Mouse (Mus musculus): ENCODE data around the gene Cys1. TPM values are rescaled to one million over a fixed set of nuclear protein-coding genes. Genes with fewer than 3 reads are reported as not detected.
"Not testable (repeated sequence)": the region's sequence is repeated elsewhere in the genome, so short reads cannot be mapped to it uniquely, and the experiment has no call there.

The Cys1 gene
- total RNA-seq, 1 experiment from 2014 or later: not detected

DNA sequence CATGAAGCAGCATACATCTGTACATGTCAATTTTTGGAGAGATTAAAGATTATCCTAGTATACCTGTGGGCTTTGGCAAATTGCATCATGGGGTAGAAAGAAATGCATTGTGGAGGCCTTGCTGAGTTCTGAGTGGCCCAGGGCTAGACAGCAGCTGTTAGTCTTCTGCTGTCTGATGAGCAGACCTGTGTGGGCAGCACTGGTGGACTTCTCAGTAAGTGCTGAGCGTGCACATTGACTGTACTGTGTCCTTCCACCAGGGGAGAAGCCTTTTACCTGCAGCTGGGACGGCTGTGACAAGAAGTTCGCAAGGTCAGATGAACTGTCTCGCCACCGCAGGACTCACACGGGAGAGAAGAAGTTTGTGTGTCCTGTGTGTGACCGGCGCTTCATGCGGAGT, 21.7 kb downstream of the Cys1 start:
- ATAC-seq (replicated peaks in 1 of 2; ENCODE audit: insufficient read depth in 1 of 2, low FRiP score in 2 of 2, low TSS enrichment in 1 of 2, low read depth in 1 of 2, poor library complexity in 2 of 2, severe bottlenecking in 2 of 2): no peak

DNA sequence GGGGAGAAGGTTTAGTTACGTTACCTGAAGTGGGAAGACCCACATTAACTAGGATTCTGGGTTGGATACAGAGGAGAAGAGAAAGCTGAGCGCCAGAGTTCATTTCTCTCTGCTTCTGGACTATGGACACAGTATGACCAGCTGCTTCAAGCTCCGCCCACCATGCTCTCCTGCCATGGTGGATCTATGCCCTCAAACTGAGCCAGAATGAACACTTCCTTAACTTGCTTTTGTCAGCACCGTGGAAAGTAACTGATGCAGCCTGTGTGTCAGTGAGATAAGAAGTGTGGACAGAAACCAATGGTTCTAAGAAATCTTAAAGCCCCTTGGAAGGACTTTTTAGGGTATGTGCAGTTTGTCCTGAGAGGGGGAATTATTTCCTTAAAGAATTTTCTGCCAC, 22.6 kb downstream of the Cys1 start:
- ATAC-seq (replicated peaks in 1 of 2; ENCODE audit: insufficient read depth in 1 of 2, low FRiP score in 2 of 2, low TSS enrichment in 1 of 2, low read depth in 1 of 2, poor library complexity in 2 of 2, severe bottlenecking in 2 of 2): no peak

DNA sequence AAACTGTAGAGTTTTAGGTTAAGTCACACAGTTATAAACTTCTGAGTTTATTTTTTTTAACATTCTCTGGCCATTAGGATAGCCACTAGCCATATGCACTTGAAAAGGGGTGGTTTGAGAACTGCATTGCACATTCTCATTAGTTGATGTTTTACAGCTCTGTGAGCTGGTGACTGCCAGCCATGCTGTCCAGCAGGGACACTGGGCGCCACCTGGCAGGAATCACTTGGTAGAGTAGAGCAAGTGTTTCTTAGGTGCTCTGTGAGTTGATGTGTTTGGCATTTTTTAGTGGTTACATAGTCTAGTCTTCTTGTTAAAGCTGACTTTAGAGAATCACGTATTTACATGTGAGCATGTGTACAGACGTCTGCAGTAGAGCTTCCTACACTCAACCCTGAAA, 25.2 kb downstream of the Cys1 start:
- no peak for ATAC-seq (replicated peaks in 1 of 2; ENCODE audit: insufficient read depth in 1 of 2, low FRiP score in 2 of 2, low TSS enrichment in 1 of 2, low read depth in 1 of 2, poor library complexity in 2 of 2, severe bottlenecking in 2 of 2)

DNA sequence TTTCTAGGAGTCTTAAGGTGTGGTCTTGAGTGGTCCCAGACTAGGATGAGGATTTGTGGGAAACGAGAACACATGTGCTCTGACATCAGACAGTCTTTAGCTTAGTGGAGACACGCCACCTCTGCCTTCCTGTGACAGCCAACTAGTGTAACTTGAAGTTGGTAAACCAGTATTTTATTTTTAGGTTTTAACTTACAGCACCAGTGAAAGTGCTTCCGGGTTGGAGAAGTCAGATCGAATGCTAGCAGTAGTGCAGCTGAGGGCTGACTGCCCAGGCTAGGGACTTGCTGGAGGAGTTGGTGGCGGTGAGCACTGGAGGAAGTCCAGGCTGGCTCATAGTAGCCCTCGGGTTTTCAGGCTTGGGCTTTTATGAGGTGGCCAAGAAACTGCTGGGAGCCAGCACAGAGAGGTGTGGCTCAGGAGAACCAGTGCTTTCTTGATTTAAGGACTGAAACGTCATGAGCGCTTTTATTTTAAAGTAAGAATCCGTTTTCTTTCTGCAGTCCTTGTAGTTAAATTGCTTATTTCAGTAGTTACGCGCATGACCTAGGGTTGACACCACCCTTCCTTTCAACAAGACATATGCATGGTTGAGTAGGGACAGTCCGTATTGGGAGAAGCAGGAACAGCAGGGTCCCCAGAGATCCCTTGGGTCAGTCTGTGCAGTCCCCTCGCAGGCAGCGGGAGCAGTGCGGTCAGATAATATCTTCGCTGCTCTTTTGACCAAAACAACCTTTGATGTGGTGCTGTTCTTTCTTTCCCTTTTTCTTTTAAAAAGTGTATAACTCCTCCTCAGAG, 27.3 kb downstream of the Cys1 start:
- ATAC-seq (replicated peaks in 1 of 2; ENCODE audit: insufficient read depth in 1 of 2, low FRiP score in 2 of 2, low TSS enrichment in 1 of 2, low read depth in 1 of 2, poor library complexity in 2 of 2, severe bottlenecking in 2 of 2): no peak

DNA sequence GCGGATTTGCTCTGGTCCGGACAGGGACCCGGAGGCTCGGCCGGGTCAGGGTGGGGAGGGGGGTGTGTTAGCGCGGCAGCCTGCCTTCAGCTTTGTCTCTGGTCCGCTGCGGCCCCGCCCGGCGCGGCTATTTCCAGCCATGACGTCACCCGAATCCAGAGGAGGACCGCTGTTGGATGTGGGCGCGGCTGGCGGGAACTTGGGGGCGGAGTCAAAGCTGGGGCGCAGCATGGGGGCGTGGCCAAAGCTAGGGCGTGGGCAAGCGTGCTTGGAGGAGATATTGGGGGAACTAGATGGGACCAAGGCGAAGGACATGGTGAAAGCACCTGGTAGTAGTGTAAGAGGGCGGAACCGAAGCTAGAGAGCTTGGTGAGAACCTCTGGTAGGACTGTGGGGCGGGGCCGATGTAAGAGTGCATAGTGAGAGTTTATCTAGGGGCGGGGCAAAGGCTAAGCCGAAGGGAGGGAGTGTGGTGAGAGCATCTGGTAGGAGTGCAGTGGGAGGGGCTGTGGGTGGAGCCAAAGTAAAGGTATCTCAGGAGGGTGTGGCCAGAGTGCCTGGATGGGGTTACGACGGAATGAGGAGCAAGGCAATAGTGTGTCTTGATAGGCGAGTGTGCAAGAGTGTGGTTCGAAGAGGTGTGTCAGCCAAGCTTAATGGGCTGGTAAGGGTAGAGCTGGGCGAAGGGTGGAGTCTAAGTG, 29.8 kb downstream of the Cys1 start:
- ATAC-seq (replicated peaks in 1 of 2; ENCODE audit: insufficient read depth in 1 of 2, low FRiP score in 2 of 2, low TSS enrichment in 1 of 2, low read depth in 1 of 2, poor library complexity in 2 of 2, severe bottlenecking in 2 of 2): peak; percentile 72 to 75

DNA sequence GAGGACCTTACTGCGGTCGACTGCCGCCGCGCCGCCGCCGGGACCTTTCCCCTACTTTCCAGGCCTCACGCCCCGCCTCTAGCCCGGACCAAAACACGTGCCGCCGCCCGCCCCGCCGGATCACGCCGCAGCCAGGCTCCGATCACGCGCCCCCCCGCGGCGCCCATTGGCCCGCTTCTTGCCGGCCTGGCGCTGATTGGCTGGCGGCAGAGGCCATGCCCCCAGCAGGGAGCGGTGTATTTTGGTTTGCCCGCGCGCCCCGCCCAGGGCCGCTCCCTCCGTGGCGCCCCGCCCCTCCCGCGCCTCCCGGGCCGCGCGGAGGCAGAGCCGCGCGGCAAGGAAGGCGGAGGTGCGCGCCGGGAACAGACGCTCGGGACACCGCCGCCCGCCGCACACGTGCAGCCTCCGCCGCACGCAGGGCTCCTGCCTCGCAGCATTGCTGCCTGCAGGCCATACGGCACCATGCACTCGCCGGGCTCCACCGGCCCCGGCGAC, 30.5 kb downstream of the Cys1 start, which contains the start of gene Klf11:
Gene Klf11, plus strand, starts transcription at position 212 of the 495 bp plus-strand sequence.
- peak; percentile 61 to 74 for ATAC-seq (replicated peaks in 1 of 2; ENCODE audit: insufficient read depth in 1 of 2, low FRiP score in 2 of 2, low TSS enrichment in 1 of 2, low read depth in 1 of 2, poor library complexity in 2 of 2, severe bottlenecking in 2 of 2)

DNA sequence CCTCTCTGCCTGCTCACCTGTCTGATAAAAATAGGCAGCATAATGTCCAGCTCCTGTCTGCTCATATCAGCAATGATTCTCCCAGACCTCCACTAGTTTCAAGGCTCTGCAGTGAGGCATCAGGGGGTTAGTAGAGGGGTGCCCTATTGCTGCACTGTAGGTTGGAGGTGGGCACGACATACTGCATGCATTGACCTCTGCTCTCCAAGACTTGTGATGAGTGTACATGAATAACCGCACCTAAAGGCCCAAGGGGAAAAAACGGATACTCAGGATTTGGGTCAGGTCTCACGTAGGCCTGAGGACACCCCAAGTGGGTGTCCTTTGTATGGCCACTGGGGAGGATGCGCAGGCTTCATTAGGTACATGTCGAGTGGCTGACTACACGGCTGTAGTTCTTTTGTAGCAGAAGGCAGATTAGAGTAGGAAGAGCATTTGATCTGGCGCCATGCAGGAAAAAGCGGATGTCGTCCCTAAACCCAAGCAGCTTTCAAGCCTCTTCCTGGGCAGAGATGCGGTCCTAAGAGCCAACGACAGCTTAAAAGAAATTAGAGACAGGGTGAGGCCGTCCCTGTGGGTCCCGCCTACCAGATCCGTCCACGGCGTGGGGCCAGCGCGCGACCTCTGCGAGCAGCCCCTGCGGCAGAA, 31.1 kb downstream of the Cys1 start:
- ATAC-seq (replicated peaks in 1 of 2; ENCODE audit: insufficient read depth in 1 of 2, low FRiP score in 2 of 2, low TSS enrichment in 1 of 2, low read depth in 1 of 2, poor library complexity in 2 of 2, severe bottlenecking in 2 of 2): peak in 1 of 2 experiments; percentile 0; a peak in 1 of 4 replicates

DNA sequence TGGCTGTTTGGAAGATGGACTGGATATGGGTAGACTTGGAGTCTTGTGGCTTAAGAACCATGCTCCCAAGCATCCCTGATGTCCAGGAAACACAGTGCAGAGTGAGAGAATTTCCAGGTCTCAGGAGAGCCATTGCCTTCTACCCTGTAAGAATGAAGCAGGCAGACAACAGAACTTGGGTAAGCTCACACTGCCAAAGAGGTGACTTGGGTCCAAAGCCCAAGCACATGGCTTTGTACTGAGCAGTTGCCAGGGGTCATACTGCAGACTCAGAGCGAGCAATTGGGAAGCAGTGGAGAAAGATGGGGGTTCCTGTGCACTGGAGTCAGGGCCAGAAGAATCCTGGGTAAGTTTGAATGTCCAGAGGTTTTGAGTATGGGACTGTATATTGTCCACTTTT, 33.5 kb downstream of the Cys1 start:
- ATAC-seq (replicated peaks in 1 of 2; ENCODE audit: insufficient read depth in 1 of 2, low FRiP score in 2 of 2, low TSS enrichment in 1 of 2, low read depth in 1 of 2, poor library complexity in 2 of 2, severe bottlenecking in 2 of 2): no peak

DNA sequence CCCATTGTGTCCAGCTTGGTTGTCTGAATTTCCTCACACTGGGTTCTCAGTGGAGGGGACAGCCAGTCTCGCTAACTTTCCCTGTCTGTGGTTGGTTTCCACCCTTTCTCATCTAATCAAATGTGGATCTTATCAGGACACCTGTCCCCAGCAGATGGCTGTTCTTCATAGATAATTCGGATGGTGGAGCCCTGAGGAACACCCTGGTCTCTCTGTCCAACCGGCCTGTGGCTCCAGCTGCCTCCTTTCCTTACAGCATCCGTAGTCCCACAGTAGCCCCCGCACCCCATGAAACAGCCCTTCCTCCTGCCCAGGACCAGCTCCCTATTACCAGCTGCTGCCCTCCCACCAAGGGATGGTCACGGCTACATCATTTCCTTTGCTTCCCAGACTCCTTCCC, 35.7 kb downstream of the Cys1 start:
- ATAC-seq (replicated peaks in 1 of 2; ENCODE audit: insufficient read depth in 1 of 2, low FRiP score in 2 of 2, low TSS enrichment in 1 of 2, low read depth in 1 of 2, poor library complexity in 2 of 2, severe bottlenecking in 2 of 2): no peak

DNA sequence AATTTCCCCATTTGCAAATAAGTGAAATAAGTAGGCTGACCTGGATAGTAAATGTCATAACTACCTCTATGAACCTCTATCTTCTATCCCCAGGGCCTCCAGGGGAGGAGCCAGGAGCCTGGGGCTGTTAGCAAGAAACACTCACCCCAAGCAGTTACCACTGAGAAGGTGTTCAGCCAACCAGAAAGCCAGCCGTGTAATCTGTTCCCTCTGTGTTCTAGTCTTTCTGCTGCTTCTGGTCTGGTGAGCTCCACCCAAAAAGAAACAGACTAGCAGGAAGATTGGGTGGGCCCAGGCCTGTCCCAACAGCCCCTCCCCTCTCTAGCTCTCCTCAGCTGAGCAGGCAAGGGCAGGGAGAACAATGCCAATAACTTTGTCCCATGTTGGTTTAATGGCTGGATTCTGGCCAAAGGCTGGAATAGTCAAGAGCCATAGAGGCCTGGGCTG, 37.5 kb downstream of the Cys1 start:
- peak in 1 of 2 experiments; percentile 38; a peak in 1 of 4 replicates for ATAC-seq (replicated peaks in 1 of 2; ENCODE audit: insufficient read depth in 1 of 2, low FRiP score in 2 of 2, low TSS enrichment in 1 of 2, low read depth in 1 of 2, poor library complexity in 2 of 2, severe bottlenecking in 2 of 2)

DNA sequence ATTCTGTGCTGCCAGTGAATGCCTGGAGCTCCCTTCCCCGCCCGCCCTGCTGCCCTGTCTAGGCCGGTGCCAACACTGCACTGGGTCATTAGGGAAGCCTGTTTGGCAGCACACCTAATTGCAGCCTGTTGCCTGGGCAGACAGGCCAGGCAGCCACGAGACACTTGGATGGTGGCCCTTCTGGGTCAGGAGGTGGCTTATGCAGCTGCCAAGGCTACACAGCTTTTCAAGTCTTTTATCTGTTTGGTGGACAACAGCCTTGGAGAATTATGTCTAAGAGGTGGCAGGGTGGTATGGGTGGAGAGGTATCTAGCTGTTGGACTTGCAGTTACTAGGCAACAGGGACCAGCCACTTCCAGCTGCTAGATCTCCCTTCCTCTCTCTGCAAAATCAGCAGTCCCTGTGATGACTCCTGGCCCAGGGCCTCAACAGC, 39.2 kb downstream of the Cys1 start:
- ATAC-seq (replicated peaks in 1 of 2; ENCODE audit: insufficient read depth in 1 of 2, low FRiP score in 2 of 2, low TSS enrichment in 1 of 2, low read depth in 1 of 2, poor library complexity in 2 of 2, severe bottlenecking in 2 of 2): no peak

DNA sequence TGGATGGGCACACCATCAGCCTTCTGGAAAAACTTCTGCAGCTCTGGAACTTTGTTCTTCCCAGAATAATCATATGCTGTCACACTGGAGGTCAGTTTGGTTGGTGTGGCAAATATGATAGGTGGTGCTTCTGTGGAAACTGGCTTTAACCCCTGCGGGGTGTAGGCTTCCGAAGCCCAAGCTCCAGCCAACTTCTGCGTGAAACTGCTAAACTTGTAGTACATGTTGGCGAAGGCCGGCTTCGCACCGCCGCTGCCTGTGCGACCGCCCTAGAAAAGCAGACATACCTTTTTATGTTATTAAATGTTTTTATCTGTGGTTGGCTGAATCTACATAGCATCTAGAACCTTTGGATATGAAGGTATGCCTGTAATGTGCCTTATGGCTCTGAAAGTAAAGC, 42.8 kb downstream of the Cys1 start:
- not testable (repeated sequence) for ATAC-seq (replicated peaks in 1 of 2; ENCODE audit: insufficient read depth in 1 of 2, low FRiP score in 2 of 2, low TSS enrichment in 1 of 2, low read depth in 1 of 2, poor library complexity in 2 of 2, severe bottlenecking in 2 of 2)

DNA sequence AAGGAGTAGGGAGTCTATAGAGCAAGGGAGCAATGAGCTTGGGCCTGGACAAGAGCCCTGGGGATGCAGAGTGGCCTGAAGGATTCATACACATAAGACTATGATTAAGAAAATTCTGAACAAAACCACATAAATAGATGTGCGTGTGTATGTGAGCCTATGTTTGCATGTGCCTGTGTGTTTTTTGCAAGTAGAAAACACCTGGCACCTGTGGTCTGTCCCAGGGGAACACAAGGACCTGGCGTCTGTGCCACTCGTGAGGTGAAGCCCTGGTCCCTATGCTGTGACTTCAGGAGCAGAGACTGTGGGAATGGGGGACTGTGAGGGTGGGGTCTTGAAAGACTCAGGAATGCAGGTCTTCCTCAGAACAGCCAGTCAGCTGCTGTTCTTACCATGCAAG, 47.0 kb downstream of the Cys1 start:
- no peak for ATAC-seq (replicated peaks in 1 of 2; ENCODE audit: insufficient read depth in 1 of 2, low FRiP score in 2 of 2, low TSS enrichment in 1 of 2, low read depth in 1 of 2, poor library complexity in 2 of 2, severe bottlenecking in 2 of 2)

DNA sequence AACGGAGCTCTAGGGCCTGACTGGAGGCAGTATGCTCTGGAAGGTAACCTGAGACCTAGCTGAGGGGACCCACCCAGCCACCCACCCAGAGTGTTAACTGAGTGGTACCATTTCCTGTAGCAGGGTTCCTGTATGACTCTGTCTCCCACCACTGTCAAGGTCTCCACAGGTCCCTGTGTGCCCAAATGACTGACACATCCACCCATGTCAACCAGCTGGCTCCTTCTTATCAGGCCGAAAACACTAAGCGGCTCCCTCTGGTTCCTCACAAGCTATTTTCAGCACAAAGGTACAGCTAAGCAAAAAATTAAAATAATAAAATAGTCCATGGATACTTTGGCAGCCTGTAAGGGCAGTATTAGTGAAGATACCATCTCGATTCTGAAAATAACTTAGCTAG, 47.4 kb downstream of the Cys1 start:
- peak in 1 of 2 experiments; percentile 23; a peak in 1 of 4 replicates for ATAC-seq (replicated peaks in 1 of 2; ENCODE audit: insufficient read depth in 1 of 2, low FRiP score in 2 of 2, low TSS enrichment in 1 of 2, low read depth in 1 of 2, poor library complexity in 2 of 2, severe bottlenecking in 2 of 2)

DNA sequence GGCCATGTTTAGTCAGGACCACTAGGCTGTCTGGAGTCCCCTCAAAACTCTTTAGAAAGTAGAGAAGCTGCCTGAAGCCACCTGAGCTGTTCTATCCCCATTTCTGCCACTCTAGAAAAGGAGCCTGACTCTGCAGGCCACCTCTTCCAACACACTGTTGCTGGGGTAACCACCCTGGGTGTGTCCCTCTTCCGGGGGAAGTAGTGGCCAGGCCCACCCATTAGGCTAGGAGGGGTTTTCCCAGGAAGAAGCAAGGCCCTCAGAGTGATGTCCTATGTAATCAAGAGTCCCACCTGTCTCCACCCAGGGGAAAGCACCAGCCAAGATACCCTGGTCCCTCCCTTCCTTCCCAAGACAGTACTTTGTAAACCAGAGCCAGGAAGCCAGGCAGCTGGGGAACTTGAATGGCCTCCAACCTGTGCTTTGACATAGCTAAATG, 47.8 kb downstream of the Cys1 start:
- peak; percentile 20 to 41; a peak in 1 of 4 replicates for ATAC-seq (replicated peaks in 1 of 2; ENCODE audit: insufficient read depth in 1 of 2, low FRiP score in 2 of 2, low TSS enrichment in 1 of 2, low read depth in 1 of 2, poor library complexity in 2 of 2, severe bottlenecking in 2 of 2)

DNA sequence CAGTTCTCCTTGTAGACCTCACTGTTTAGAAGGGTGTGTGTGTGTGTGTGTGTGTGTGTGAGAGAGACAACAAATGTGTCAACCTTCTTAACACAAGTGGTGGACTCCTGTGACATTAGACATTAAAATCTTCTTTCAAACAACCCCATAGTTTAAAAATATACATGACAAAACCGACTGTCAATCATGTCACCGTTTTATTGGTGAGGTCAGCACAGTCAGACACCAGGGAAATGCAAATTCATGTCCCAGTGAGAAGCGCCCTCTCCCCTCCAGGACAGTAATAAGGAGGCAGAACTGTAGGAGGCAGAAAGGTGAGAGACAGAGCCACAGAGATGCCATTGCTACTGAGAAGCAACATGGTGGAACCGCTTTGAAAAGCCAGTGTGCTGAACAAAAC, 49.2 kb downstream of the Cys1 start:
- no peak for ATAC-seq (replicated peaks in 1 of 2; ENCODE audit: insufficient read depth in 1 of 2, low FRiP score in 2 of 2, low TSS enrichment in 1 of 2, low read depth in 1 of 2, poor library complexity in 2 of 2, severe bottlenecking in 2 of 2)

DNA sequence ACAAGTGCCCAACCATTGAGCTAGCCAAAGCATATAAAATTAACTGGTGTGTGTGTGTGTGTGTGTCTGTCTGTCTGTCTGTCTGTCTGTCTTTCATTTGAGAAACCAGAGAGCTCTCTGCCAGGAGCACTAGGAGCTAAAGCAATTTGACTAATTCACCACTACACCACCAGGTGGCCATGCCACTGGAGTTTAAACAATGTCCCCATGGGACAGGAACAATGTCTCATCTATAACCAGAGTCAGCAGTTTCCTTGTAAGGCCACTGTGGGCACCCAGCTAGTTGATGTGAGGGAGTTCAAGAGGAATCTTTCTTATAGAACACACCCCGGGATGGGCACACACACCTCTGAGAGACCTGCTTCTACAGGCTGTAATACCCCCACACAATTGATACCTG, 51.4 kb downstream of the Cys1 start:
- peak; percentile 66 to 68; a peak in 2 of 4 replicates for ATAC-seq (replicated peaks in 1 of 2; ENCODE audit: insufficient read depth in 1 of 2, low FRiP score in 2 of 2, low TSS enrichment in 1 of 2, low read depth in 1 of 2, poor library complexity in 2 of 2, severe bottlenecking in 2 of 2)

DNA sequence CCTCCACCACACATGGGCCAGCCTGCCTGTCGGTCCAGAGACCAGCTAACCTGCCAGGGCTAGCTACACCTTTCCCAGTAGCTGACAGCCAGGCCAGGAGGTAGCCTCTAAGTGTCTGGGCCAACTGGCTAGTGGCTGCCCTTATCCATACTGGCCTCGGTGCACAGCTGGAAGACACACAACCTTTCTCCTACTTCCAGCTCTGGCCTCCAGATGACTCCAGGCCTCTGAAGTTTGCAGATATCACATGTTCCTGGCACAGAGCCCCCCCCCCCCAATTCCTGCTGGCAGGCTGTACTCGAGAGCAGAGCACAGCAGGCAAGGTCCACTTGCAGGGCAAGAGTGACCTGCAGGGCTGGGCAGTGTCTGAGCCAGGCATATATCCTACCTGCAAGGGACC, 54.4 kb downstream of the Cys1 start:
- ATAC-seq (replicated peaks in 1 of 2; ENCODE audit: insufficient read depth in 1 of 2, low FRiP score in 2 of 2, low TSS enrichment in 1 of 2, low read depth in 1 of 2, poor library complexity in 2 of 2, severe bottlenecking in 2 of 2): no peak
